ENCODE assay signal across 12 mouse cellular contexts in the genomic region with DNA sequence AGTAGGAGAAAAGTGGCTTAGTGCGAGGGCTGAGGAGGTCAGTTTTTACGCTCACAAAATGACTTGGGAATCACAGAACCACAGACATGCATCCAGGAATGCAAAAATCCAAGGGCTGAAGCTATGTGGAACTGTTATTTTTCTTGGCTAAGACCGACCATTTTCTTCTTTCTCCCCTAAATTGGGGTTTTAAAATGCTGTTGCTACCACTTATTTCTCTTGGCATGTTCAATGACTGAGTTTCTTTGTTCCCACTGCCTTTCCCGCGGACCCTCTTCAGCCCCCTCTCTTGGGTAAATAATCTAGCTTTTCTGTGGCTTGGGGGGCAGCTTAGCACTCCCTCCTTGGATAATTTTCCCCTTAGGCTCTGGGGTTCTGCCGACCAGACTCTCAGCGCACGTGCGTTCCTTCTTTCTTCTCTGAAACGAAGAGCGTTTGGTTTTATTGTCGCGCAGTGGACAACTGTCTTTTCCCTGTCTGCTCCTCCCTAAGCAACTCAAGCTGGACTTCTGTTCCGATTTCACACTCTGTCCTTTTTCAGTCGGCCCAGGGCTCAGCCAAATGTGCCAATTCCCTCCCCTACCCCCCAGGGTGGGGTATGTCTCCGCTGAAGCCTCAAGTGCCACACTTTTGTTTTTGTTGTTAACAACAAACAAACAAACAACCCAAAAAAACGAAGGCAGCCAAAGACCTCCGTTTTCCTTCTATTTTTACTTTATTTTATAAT.
A peak's percentile ranks its signal among the peaks of the same experiment; 100 is the strongest.
DNase-seq lines count a peak whose midpoint lies in the region; ATAC-seq and TF ChIP-seq lines count a peak whose summit lies in the region.
"Had no signal": no experiment of that assay in that cellular context is flagged by ENCODE, and none has a peak within 500 bp of the region (broad histone marks: within the 10 kb centered on the region; RNA-seq: fewer than 3 reads in every experiment).

No protein-coding gene starts in this region.

- peak; percentile 39 for DNase-seq in kidney, postnatal 0 days (ENCODE audit: low spot score)
- no peak for DNase-seq in kidney, postnatal 10 days
- DNase-seq in layer of hippocampus, adult 9-10 months (ENCODE audit: low spot score) = no peak
- no peak for DNase-seq in ovary, postnatal 10 days (ENCODE audit: low spot score)
- DNase-seq: cerebellum, postnatal 36 days; kidney, adult 11 months; right cerebral cortex, postnatal 25 days had no signal

- no peak overlapping the region for H3K4me3 ChIP-seq in kidney, postnatal 0 days (replicated peaks; ENCODE audit: low read depth, low read length)
- H3K4me3 ChIP-seq in embryonic facial prominence, embryonic 13.5 days = 0 out of 2 replicates have a peak overlapping the region, but pooled peaks have one; percentile 1
- peak overlapping the region; percentile 20 for H3K4me3 ChIP-seq in hindbrain, embryonic 16.5 days (ENCODE audit: low read length)
- H3K4me3 ChIP-seq in neural tube, embryonic 12.5 days = no peak overlapping the region; the same call in 1 of the 2 replicates
- H3K4me3 ChIP-seq: heart, embryonic 15.5 days; stomach, embryonic 15.5 days had no signal

- H3K27me3 ChIP-seq in kidney, postnatal 0 days (ENCODE audit: insufficient read depth, low read length) = peaks cover 16% of the 10 kb centered on the region
- no peaks in the 10 kb centered on the region; the same call in 1 of the 2 replicates for H3K27me3 ChIP-seq in embryonic facial prominence, embryonic 13.5 days
- H3K27me3 ChIP-seq in hindbrain, embryonic 16.5 days (replicated peaks; ENCODE audit: control insufficient read depth, insufficient read depth, low read length) = no peaks in the 10 kb centered on the region
- H3K27me3 ChIP-seq in neural tube, embryonic 12.5 days (replicated peaks) = no peaks in the 10 kb centered on the region
- H3K27me3 ChIP-seq: heart, embryonic 15.5 days; stomach, embryonic 15.5 days had no signal

- no peak for TF ChIP-seq CTCF in kidney, postnatal 0 days (IDR thresholded peaks at IDR 0.05; ENCODE audit: low read depth)

- 17% methylated on average over 18 of the region's 18 CpGs for WGBS in kidney, postnatal 0 days
- WGBS in embryonic facial prominence, embryonic 13.5 days = 20% methylated on average over 18 of the region's 18 CpGs
- WGBS in hindbrain, embryonic 16.5 days = 32% methylated on average over 18 of the region's 18 CpGs
- 29% methylated on average over 18 of the region's 18 CpGs for WGBS in neural tube, embryonic 12.5 days

- no peak for ATAC-seq in kidney, postnatal 0 days (replicated peaks; ENCODE audit: low FRiP score, low read depth)
- no peak for ATAC-seq in embryonic facial prominence, embryonic 13.5 days (ENCODE audit: insufficient number of reproducible peaks, insufficient read depth, low FRiP score, low TSS enrichment, low read depth)
- ATAC-seq in hindbrain, embryonic 16.5 days = no peak
- ATAC-seq in neural tube, embryonic 12.5 days (ENCODE audit: low FRiP score, low read depth) = no peak

- H3K27ac ChIP-seq in kidney, postnatal 0 days = no peak overlapping the region
- peak overlapping the region; percentile 76 for H3K27ac ChIP-seq in embryonic facial prominence, embryonic 13.5 days
- no peak overlapping the region for H3K27ac ChIP-seq in hindbrain, embryonic 16.5 days (ENCODE audit: low read depth, low read length)
- H3K27ac ChIP-seq in neural tube, embryonic 12.5 days = no peak overlapping the region
- H3K27ac ChIP-seq: heart, embryonic 15.5 days; stomach, embryonic 15.5 days had no signal

- H3K9ac ChIP-seq in kidney, postnatal 0 days (ENCODE audit: low read depth, low read length) = no peak overlapping the region
- 0 out of 2 replicates have a peak overlapping the region, but pooled peaks have one; percentile 36 for H3K9ac ChIP-seq in embryonic facial prominence, embryonic 13.5 days
- no peak overlapping the region for H3K9ac ChIP-seq in hindbrain, embryonic 16.5 days (ENCODE audit: low read depth, low read length)
- H3K9ac ChIP-seq in neural tube, embryonic 12.5 days = no peak overlapping the region
- H3K9ac ChIP-seq: heart, embryonic 15.5 days; stomach, embryonic 15.5 days had no signal

- H3K9me3 ChIP-seq in kidney, postnatal 0 days (replicated peaks; ENCODE audit: low read length) = no peaks in the 10 kb centered on the region
- H3K9me3 ChIP-seq in embryonic facial prominence, embryonic 13.5 days = no peaks in the 10 kb centered on the region
- H3K9me3 ChIP-seq in hindbrain, embryonic 16.5 days (ENCODE audit: control insufficient read depth, low read length) = no peaks in the 10 kb centered on the region
- no peaks in the 10 kb centered on the region for H3K9me3 ChIP-seq in neural tube, embryonic 12.5 days
- H3K9me3 ChIP-seq: heart, embryonic 15.5 days; stomach, embryonic 15.5 days had no signal

- H3K4me1 ChIP-seq in kidney, postnatal 0 days (replicated peaks; ENCODE audit: insufficient read depth, low read length) = no peaks in the 10 kb centered on the region
- peaks cover 40% of the 10 kb centered on the region for H3K4me1 ChIP-seq in embryonic facial prominence, embryonic 13.5 days
- 0 out of 2 replicates have a peak, but pooled peaks cover 7% of the 10 kb centered on the region for H3K4me1 ChIP-seq in hindbrain, embryonic 16.5 days (ENCODE audit: control insufficient read depth, insufficient read depth, low read depth, low read length)
- H3K4me1 ChIP-seq in neural tube, embryonic 12.5 days = peaks cover 6% of the 10 kb centered on the region; the same call in 1 of the 2 replicates
- H3K4me1 ChIP-seq: stomach, embryonic 15.5 days had no signal

- peak overlapping the region; percentile 30; the same call in 1 of the 2 replicates for H3K4me2 ChIP-seq in kidney, postnatal 0 days (ENCODE audit: low read length)
- H3K4me2 ChIP-seq in embryonic facial prominence, embryonic 13.5 days = peak overlapping the region; percentile 48
- peak overlapping the region; percentile 51 for H3K4me2 ChIP-seq in hindbrain, embryonic 16.5 days (ENCODE audit: low read length)
- H3K4me2 ChIP-seq in neural tube, embryonic 12.5 days (replicated peaks) = peak overlapping the region; percentile 46
- H3K4me2 ChIP-seq: heart, embryonic 15.5 days; stomach, embryonic 15.5 days had no signal

- H3K36me3 ChIP-seq in kidney, postnatal 0 days (ENCODE audit: insufficient read depth, low read length) = no peaks in the 10 kb centered on the region
- no peaks in the 10 kb centered on the region for H3K36me3 ChIP-seq in embryonic facial prominence, embryonic 13.5 days
- H3K36me3 ChIP-seq in hindbrain, embryonic 16.5 days (ENCODE audit: control insufficient read depth, insufficient read depth, low read length) = no peaks in the 10 kb centered on the region
- no peaks in the 10 kb centered on the region for H3K36me3 ChIP-seq in neural tube, embryonic 12.5 days
- H3K36me3 ChIP-seq: heart, embryonic 15.5 days; stomach, embryonic 15.5 days had no signal

Comparison
In these comparisons a context has a peak if more than half of its experiments do, and no peak if none do; other contexts are left out.
1. H3K4me3 ChIP-seq: peak in embryonic facial prominence, embryonic 13.5 days (single experiment) and hindbrain, embryonic 16.5 days (single experiment); none in kidney, postnatal 0 days (single experiment) and neural tube, embryonic 12.5 days (single experiment).
2. Peak in every context shown above with its lines, with median percentiles within 50 percentile points of each other: H3K4me2 ChIP-seq.